Mouse (Mus musculus) Patski (cell line): Measurements from ENCODE around the gene Notch2. TPM values are rescaled to one million over a fixed set of nuclear protein-coding genes. Genes with fewer than 3 reads are reported as not detected.

Experiments used
- ATAC-seq: fragments of 100-300 bp; one replicate; pipeline ENCODE4 v1.8.0; 2021
- CTCF ChIA-PET: fragments of 350-600 bp; sonication (Branson Sonifier 250); formaldehyde crosslinking; loops from one replicate; lab custom pipeline; 2022; ENCODE audit warnings: inconsistent platforms; lab: Charles Lee
- POLR2A ChIA-PET: fragments of 350-600 bp; sonication (Branson Sonifier 250); formaldehyde crosslinking; loops from one replicate; lab custom pipeline; 2022; ENCODE audit warnings: antibody characterized with exemption, inconsistent platforms; lab: Charles Lee
- DNase-seq: peaks from one replicate; pipeline ENCODE4 v3.0.0-alpha.2; 2011; ENCODE audit warnings: low read depth, low spot score
- H3K27me3 ChIP-seq: fragments of 371-371 bp; one replicate; pipeline ENCODE4 v1.5.1; 2021
- CTCF ChIP-seq: fragments of 100-300 bp; IDR thresholded peaks from one replicate; pipeline ENCODE4 v1.5.1; 2021
- in situ Hi-C: fragments of 300-500 bp; cut with MboI; formaldehyde crosslinking; loops from 3 replicates; pipeline ENCODE4 v1.11.1; 2018; ENCODE audit warnings: low pct_unique_long_range_greater_than_20kb, mixed read lengths
- polyA plus RNA-seq: library from polyadenylated mRNA; unstranded; gene quantifications from one replicate; pipeline ENCODE4 v1.2.3, GENCODE M21; 2021

The Notch2 gene
- 65.2 TPM for polyA plus RNA-seq

- ChIA-PET CTCF (interaction anchor here (0.6 to 1.8 kb wide), 9 partner anchors 17 to 108 kb away, joined by 3 to 4 read pairs (median 4); no protein-coding TSS in a partner anchor), POLR2A (interaction anchor here (0.7 to 1.7 kb wide), 21 partner anchors 11 to 121 kb away, joined by 3 to 6 read pairs (median 3); no protein-coding TSS in a partner anchor)
- H3K27me3 ChIP-seq: no peaks in the 10 kb centered on the region
- DNase-seq (peak; percentile 76), ATAC-seq (peak; percentile 83)
- in situ Hi-C loops: loop anchor here (5.0 to 10.0 kb wide), 2 partner anchors 76 to 249 kb away; no protein-coding TSS in a partner anchor
- no peak for TF ChIP-seq CTCF
Measured at GRCm38 (mm10) chr3:98013401-98014281, at the start of gene Notch2. TSS of gene Notch2 (plus strand) at chr3:98013527.

DNA sequence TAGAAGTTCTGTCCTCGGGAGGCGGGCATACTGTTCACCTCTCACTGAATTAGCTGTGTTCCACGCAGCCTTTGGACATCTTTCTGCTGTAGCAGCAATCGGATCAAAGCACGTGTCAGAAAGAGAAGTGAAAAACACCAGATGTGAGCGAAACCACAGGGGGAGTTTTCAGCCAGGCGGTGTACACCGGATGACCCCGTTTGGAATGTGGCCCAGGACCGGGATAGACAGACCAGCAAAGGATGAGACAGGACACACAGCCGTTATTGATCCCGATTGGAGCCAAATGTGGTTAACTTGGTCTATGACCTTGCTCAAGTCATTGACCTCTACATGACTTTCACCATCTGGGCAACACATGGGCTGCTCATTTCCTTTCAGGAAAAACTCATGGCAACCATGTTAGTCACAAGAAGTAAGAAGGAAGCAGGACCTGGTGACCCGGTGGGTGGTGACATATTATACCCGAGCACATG, 48.4 kb upstream of the Notch2 start:
- ATAC-seq: no peak

DNA sequence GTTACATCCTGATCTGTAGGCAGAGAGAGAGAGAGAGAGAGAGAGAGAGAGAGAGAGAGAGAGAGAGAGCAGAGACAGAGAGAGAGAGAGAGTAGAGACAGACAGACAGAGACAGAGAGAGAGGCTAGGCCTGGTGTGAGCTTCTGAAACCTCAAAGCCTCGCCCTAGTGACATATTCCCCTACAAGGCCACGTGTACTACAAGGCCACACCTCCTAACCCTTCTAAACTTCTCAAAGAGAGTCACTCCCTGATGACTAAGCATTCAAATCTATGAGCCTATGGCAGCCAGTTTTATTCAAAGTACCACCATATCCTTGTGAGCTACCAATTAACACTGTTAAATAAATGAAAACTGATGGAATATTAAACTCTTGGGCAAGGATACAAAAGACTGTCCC, 45.7 kb upstream of the Notch2 start:
- CTCF ChIA-PET: interaction anchor here (0.7 to 1.3 kb wide), 4 partner anchors 19 to 28 kb away, joined by 3 to 4 read pairs (median 3); no protein-coding TSS in a partner anchor
- no peak for ATAC-seq
- in situ Hi-C loops: no loop called here
- POLR2A ChIA-PET: interaction anchor here (1.0 kb wide), 1 partner anchor 8 kb away, joined by 11 read pairs; no protein-coding TSS in a partner anchor
- DNase-seq: no peak
- no peak for TF ChIP-seq CTCF
- no peaks in the 10 kb centered on the region for H3K27me3 ChIP-seq

More for the DNA sequence above, 48.4 kb upstream of the Notch2 start:
- CTCF ChIA-PET: interaction anchor here (0.9 to 3.2 kb wide), 8 partner anchors 10 to 47 kb away, joined by 3 to 9 read pairs (median 4); no protein-coding TSS in a partner anchor
- TF ChIP-seq CTCF: no peak
- DNase-seq: no peak
- in situ Hi-C loops: no loop called here
- no peaks in the 10 kb centered on the region for H3K27me3 ChIP-seq
- POLR2A ChIA-PET: interaction anchor here (0.6 to 0.7 kb wide), 4 partner anchors 17 to 1303 kb away, joined by 3 to 4 read pairs (median 3); no protein-coding TSS in a partner anchor

- TF ChIP-seq CTCF: no peak
- no peak for ATAC-seq
- ChIA-PET CTCF (interaction anchor here (1.3 kb wide), 1 partner anchor 20 kb away, joined by 3 read pairs; no protein-coding TSS in a partner anchor), POLR2A (no interaction called here)
- no peaks in the 10 kb centered on the region for H3K27me3 ChIP-seq
- in situ Hi-C loops: no loop called here
- DNase-seq: no peak
Measured at GRCm38 (mm10) chr3:97968191-97968590, 45.1 kb upstream of the Notch2 start.

DNA sequence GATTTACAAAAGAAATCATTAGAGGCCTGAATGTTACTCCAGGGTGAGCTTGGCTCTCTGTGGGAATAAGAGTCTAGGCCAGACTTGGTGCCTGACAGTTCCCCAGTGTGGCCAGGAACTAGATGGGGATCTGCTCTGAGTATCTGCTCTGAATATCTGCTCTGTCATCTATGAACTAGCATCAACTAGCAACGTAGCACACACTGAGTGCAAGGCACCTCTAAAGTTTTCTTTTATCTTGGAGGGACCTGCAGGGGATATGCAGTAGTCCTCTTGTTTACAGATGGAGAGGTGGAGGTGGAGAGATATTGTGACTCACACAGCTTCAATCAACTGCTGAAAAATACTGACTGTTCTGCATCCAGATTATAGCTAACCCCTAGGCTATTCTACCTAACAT, 44.3 kb upstream of the Notch2 start:
- ChIA-PET POLR2A (no interaction called here), CTCF (interaction anchor here (1.6 kb wide), 1 partner anchor 20 kb away, joined by 4 read pairs; no protein-coding TSS in a partner anchor)
- in situ Hi-C loops: no loop called here
- H3K27me3 ChIP-seq: no peaks in the 10 kb centered on the region
- DNase-seq (no peak), ATAC-seq (no peak)
- TF ChIP-seq CTCF: no peak

GRCm38 (mm10) chr3:97971117-97971516, 42.2 kb upstream of the Notch2 start:
- in situ Hi-C loops: no loop called here
- no peaks in the 10 kb centered on the region for H3K27me3 ChIP-seq
- no peak for ATAC-seq
- DNase-seq: no peak
- ChIA-PET POLR2A (no interaction called here), CTCF (no interaction called here)
- no peak for TF ChIP-seq CTCF

GRCm38 (mm10) chr3:97972200-97972599, 41.1 kb upstream of the Notch2 start:
- POLR2A ChIA-PET: interaction anchor here (0.6 kb wide), 1 partner anchor 43 kb away, joined by 3 read pairs; no protein-coding TSS in a partner anchor
- H3K27me3 ChIP-seq: no peaks in the 10 kb centered on the region
- in situ Hi-C loops: no loop called here
- no peak for TF ChIP-seq CTCF
- CTCF ChIA-PET: interaction anchor here (1.3 kb wide), 1 partner anchor 12 kb away, joined by 3 read pairs; no protein-coding TSS in a partner anchor
- ATAC-seq (no peak), DNase-seq (no peak)

GRCm38 (mm10) chr3:97972707-97973106, 40.6 kb upstream of the Notch2 start:
- DNase-seq: no peak
- no peak for TF ChIP-seq CTCF
- ATAC-seq: no peak
- H3K27me3 ChIP-seq: no peaks in the 10 kb centered on the region
- in situ Hi-C loops: no loop called here
- ChIA-PET CTCF (interaction anchor here (1.3 kb wide), 1 partner anchor 11 kb away, joined by 3 read pairs; no protein-coding TSS in a partner anchor), POLR2A (interaction anchor here (0.6 kb wide), 2 partner anchors 42 to 168 kb away, joined by 3 to 6 read pairs; no protein-coding TSS in a partner anchor)

- DNase-seq (no peak), ATAC-seq (no peak)
- TF ChIP-seq CTCF: no peak
- CTCF ChIA-PET: interaction anchor here (2.3 kb wide), 1 partner anchor 23 kb away, joined by 5 read pairs; no protein-coding TSS in a partner anchor
- in situ Hi-C loops: no loop called here
- no peaks in the 10 kb centered on the region for H3K27me3 ChIP-seq
- POLR2A ChIA-PET: interaction anchor here (0.6 kb wide), 1 partner anchor 167 kb away, joined by 6 read pairs; no protein-coding TSS in a partner anchor
Measured at GRCm38 (mm10) chr3:97973306-97973705, 40.0 kb upstream of the Notch2 start.

DNA sequence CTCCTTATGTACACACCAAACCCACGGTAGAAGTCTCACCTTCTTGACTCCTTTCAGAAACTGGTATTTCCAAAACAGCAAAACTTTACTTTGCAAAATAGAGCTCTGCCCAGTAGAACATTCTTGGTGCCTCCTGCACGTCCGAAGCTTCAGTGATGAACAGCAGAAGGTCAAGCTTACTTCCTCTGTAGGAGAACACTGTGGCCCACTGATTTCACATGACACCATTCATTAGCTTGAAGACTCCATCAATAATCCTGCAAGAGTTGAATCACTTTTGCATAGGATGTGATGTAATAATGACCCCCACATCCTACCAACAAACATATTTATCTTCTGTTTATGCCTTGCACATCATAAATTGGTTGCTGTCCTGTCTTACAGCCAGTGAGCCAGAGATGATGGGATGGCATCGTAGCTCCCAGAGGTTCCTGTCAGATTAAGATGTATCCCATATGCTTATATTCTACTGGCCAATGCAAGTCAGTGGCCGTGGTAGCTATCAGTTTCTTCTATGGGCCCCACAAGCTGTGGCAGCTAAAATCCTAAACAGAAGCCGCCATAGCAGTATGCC, 39.0 kb upstream of the Notch2 start:
- ATAC-seq (no peak), DNase-seq (no peak)
- ChIA-PET CTCF (interaction anchor here (0.7 to 2.9 kb wide), 5 partner anchors 9 to 34 kb away, joined by 3 to 9 read pairs (median 5); no protein-coding TSS in a partner anchor), POLR2A (interaction anchor here (1.2 kb wide), 1 partner anchor 12 kb away, joined by 3 read pairs; no protein-coding TSS in a partner anchor)
- H3K27me3 ChIP-seq: no peaks in the 10 kb centered on the region
- in situ Hi-C loops: no loop called here
- TF ChIP-seq CTCF: no peak
